9 mouse cellular contexts compared by ENCODE assay signal in genomic region chr10:79638486-79639204, GRCm38 (mm10). TPM values are rescaled to one million over a fixed set of nuclear protein-coding genes. Genes with fewer than 3 reads are reported as not detected.
A peak's percentile ranks its signal among the peaks of the same experiment; 100 is the strongest.
DNase-seq lines count a peak whose midpoint lies in the region; ATAC-seq and TF ChIP-seq lines count a peak whose summit lies in the region.
"Had no signal": no experiment of that assay in that cellular context is flagged by ENCODE, and none has a peak within 500 bp of the region (broad histone marks: within the 10 kb centered on the region; RNA-seq: fewer than 3 reads in every experiment).

No protein-coding gene starts in this region.

- H3K9me3 ChIP-seq in forebrain, embryonic 12.5 days = no peaks in the 10 kb centered on the region

- TF ChIP-seq CTCF in brain, embryonic 14.5 days (IDR thresholded peaks at IDR 0.05; ENCODE audit: borderline replicate concordance, extremely low read depth, insufficient read depth, insufficient read length) = no peak
- TF ChIP-seq CTCF in liver, adult 2 months (IDR thresholded peaks at IDR 0.05; ENCODE audit: low read depth, low read length) = 0 out of 2 replicates have a peak, but pooled peaks have one; percentile 3

- 0 out of 2 replicates have a peak overlapping the region, but pooled peaks have one; percentile 21 for H3K9ac ChIP-seq in forebrain, embryonic 12.5 days
- H3K9ac ChIP-seq in liver, adult 2 months (ENCODE audit: low read depth, low read length) = no peak overlapping the region

- ATAC-seq in frontal cortex, adult (ENCODE audit: low TSS enrichment) = peak; percentile 36
- peak; percentile 30; the same call in 1 of the 2 replicates for ATAC-seq in forebrain, embryonic 12.5 days (ENCODE audit: low FRiP score)
- no peak for ATAC-seq in erythroblast, adult 5-6 weeks (replicated peaks; ENCODE audit: low FRiP score, poor library complexity, severe bottlenecking)

- H3K79me2 ChIP-seq in liver, adult 2 months (ENCODE audit: control insufficient read depth, insufficient read depth, low read length) = no peaks in the 10 kb centered on the region

- H3K4me3 ChIP-seq in forebrain, embryonic 12.5 days (replicated peaks) = peak overlapping the region; percentile 78
- H3K4me3 ChIP-seq in liver, adult 2 months (ENCODE audit: insufficient read depth, low read depth, low read length) = no peak overlapping the region

- H3K27me3 ChIP-seq in forebrain, embryonic 12.5 days = peaks cover 42% of the 10 kb centered on the region
- peaks cover 10% of the 10 kb centered on the region for H3K27me3 ChIP-seq in liver, adult 2 months (ENCODE audit: control insufficient read depth, insufficient read depth, low read length)

- no peak for DNase-seq in frontal cortex, postnatal 14 days (ENCODE audit: low spot score in 2 of 2)
- DNase-seq in brain, embryonic 14.5 days (ENCODE audit: low read depth) = peak; percentile 66
- DNase-seq in heart, postnatal 4 days = peak; percentile 40
- peak; percentile 48 for DNase-seq in liver, adult 2 months (ENCODE audit: extremely low read depth, low read depth, low spot score)
- peak; percentile 78 for DNase-seq in right cerebral cortex, adult 18-20 months

- 0 out of 2 replicates have a peak overlapping the region, but pooled peaks have one; percentile 81 for H3K27ac ChIP-seq in forebrain, embryonic 12.5 days
- H3K27ac ChIP-seq in liver, adult 2 months (replicated peaks; ENCODE audit: insufficient read depth, low read depth, low read length) = no peak overlapping the region

- TF ChIP-seq POLR2A in brain, embryonic 14.5 days (IDR thresholded peaks at IDR 0.05; ENCODE audit: borderline replicate concordance, extremely low read depth, insufficient read depth, insufficient read length, poor library complexity, severe bottlenecking) = no peak
- TF ChIP-seq POLR2A in liver, adult 2 months (IDR thresholded peaks at IDR 0.05; ENCODE audit: extremely low read depth, insufficient read depth, low read length) = no peak

- 4% methylated on average over 23 of the region's 23 CpGs for WGBS in forebrain, embryonic 12.5 days
- WGBS in liver, adult 2 months = 8% methylated on average over 23 of the region's 23 CpGs

- no peaks in the 10 kb centered on the region for H3K36me3 ChIP-seq in forebrain, embryonic 12.5 days (replicated peaks)
- no peaks in the 10 kb centered on the region for H3K36me3 ChIP-seq in liver, adult 2 months (ENCODE audit: control insufficient read depth, insufficient read depth, low read length)

- H3K4me1 ChIP-seq in forebrain, embryonic 12.5 days = peaks cover 21% of the 10 kb centered on the region
- H3K4me1 ChIP-seq in liver, adult 2 months (ENCODE audit: control insufficient read depth, insufficient read depth, low read length) = peaks cover 2% of the 10 kb centered on the region

- peak overlapping the region; percentile 86 for H3K4me2 ChIP-seq in forebrain, embryonic 12.5 days

RNA-seq across cellular contexts. Expression of gene Shc2, which starts 0.9 kb away (rescaled TPM):
- polyA plus RNA-seq in brain, embryonic 14.5 days (2012; rRNA removed) = 48.1 and 54.9 TPM in 2 replicates
- polyA plus RNA-seq in forebrain, embryonic 12.5 days (2016; fragmentation: Nextera tagmentation; extraction: Ambion mirVana) = 11.9 and 12.7 TPM in 2 replicates
- 1 to 10 TPM; 3.2 to 3.7 TPM for total RNA-seq in heart, postnatal 4 days (2021)
- 0.07 and 0.09 TPM in 2 replicates for total RNA-seq in liver, adult 2 months (2014; rRNA removed)
- 0.07 and 0.10 TPM in 2 replicates for polyA plus RNA-seq in liver, adult 2 months (2012; rRNA removed)
- not detected in 2 replicates for total RNA-seq in erythroblast, adult 5-6 weeks (2015; ENCODE audit: low replicate concordance)
- not detected in 2 replicates for total RNA-seq in erythroblast, adult 5-6 weeks (2017; ENCODE audit: low replicate concordance)
- total RNA-seq: neutrophil, adult 5-6 weeks had no signal

RNA-seq across cellular contexts. Expression of gene Odf3l2, which starts 6.9 kb away (rescaled TPM):
- polyA plus RNA-seq in brain, embryonic 14.5 days (2012; rRNA removed) = 0.11 TPM in 1 of 2 replicates, not detected in the other
- not detected in 2 replicates for polyA plus RNA-seq in forebrain, embryonic 12.5 days (2016; fragmentation: Nextera tagmentation; extraction: Ambion mirVana)
- total RNA-seq in heart, postnatal 4 days (2021) = not detected
- not detected in 2 replicates for total RNA-seq in liver, adult 2 months (2014; rRNA removed)
- polyA plus RNA-seq in liver, adult 2 months (2012; rRNA removed) = not detected in 2 replicates
- not detected in 2 replicates for total RNA-seq in erythroblast, adult 5-6 weeks (2015; ENCODE audit: low replicate concordance)
- not detected in 2 replicates for total RNA-seq in erythroblast, adult 5-6 weeks (2017; ENCODE audit: low replicate concordance)
- total RNA-seq: neutrophil, adult 5-6 weeks had no signal

RNA-seq across cellular contexts. Expression of gene C2cd4c, which starts 24.8 kb away (rescaled TPM):
- 8.2 and 10.4 TPM in 2 replicates for polyA plus RNA-seq in brain, embryonic 14.5 days (2012; rRNA removed)
- 0.05 TPM in 1 of 2 replicates, not detected in the other for polyA plus RNA-seq in forebrain, embryonic 12.5 days (2016; fragmentation: Nextera tagmentation; extraction: Ambion mirVana)
- total RNA-seq in heart, postnatal 4 days (2021) = under 1 TPM; 0.10 to 0.11 TPM
- not detected in 2 replicates for total RNA-seq in liver, adult 2 months (2014; rRNA removed)
- 0.06 and 0.10 TPM in 2 replicates for polyA plus RNA-seq in liver, adult 2 months (2012; rRNA removed)
- total RNA-seq in erythroblast, adult 5-6 weeks (2015; ENCODE audit: low replicate concordance) = not detected in 2 replicates
- total RNA-seq in erythroblast, adult 5-6 weeks (2017; ENCODE audit: low replicate concordance) = not detected in 2 replicates
- total RNA-seq: neutrophil, adult 5-6 weeks had no signal

RNA-seq across cellular contexts. Expression of gene Madcam1, which starts 25.7 kb away (rescaled TPM):
- 0.87 and 1.1 TPM in 2 replicates for polyA plus RNA-seq in brain, embryonic 14.5 days (2012; rRNA removed)
- 0.99 and 1.0 TPM in 2 replicates for polyA plus RNA-seq in forebrain, embryonic 12.5 days (2016; fragmentation: Nextera tagmentation; extraction: Ambion mirVana)
- under 1 TPM; 0.36 to 0.67 TPM for total RNA-seq in heart, postnatal 4 days (2021)
- total RNA-seq in liver, adult 2 months (2014; rRNA removed) = 0.60 TPM in 1 of 2 replicates, not detected in the other
- not detected in 2 replicates for polyA plus RNA-seq in liver, adult 2 months (2012; rRNA removed)
- total RNA-seq in erythroblast, adult 5-6 weeks (2015; ENCODE audit: low replicate concordance) = not detected in 2 replicates
- total RNA-seq in erythroblast, adult 5-6 weeks (2017; ENCODE audit: low replicate concordance) = 0.84 TPM in 1 of 2 replicates, not detected in the other
- total RNA-seq: neutrophil, adult 5-6 weeks had no signal

RNA-seq across cellular contexts. Expression of gene Tpgs1, which starts 30.5 kb away (rescaled TPM):
- polyA plus RNA-seq in brain, embryonic 14.5 days (2012; rRNA removed) = 68.2 and 69.2 TPM in 2 replicates
- 61.0 and 62.5 TPM in 2 replicates for polyA plus RNA-seq in forebrain, embryonic 12.5 days (2016; fragmentation: Nextera tagmentation; extraction: Ambion mirVana)
- 10 to 100 TPM; 18.8 to 20.3 TPM for total RNA-seq in heart, postnatal 4 days (2021)
- total RNA-seq in liver, adult 2 months (2014; rRNA removed) = 18.2 and 24.4 TPM in 2 replicates
- polyA plus RNA-seq in liver, adult 2 months (2012; rRNA removed) = 48.5 and 58.9 TPM in 2 replicates
- 2.9 and 6.3 TPM in 2 replicates for total RNA-seq in erythroblast, adult 5-6 weeks (2015; ENCODE audit: low replicate concordance)
- total RNA-seq in erythroblast, adult 5-6 weeks (2017; ENCODE audit: low replicate concordance) = 0.56 and 0.68 TPM in 2 replicates

Comparison
In these comparisons a context has a peak if more than half of its experiments do, and no peak if none do; other contexts are left out.
1. DNase-seq: peak in brain, embryonic 14.5 days (single experiment), heart, postnatal 4 days (single experiment), liver, adult 2 months (single experiment) and right cerebral cortex, adult 18-20 months (single experiment); none in frontal cortex, postnatal 14 days (0 of 2).